Mouse (Mus musculus) kidney, postnatal 36 days (tissue): Measurements from ENCODE around the gene Csmd2.

Source experiments
- DNase-seq, 2 experiments: peaks; one replicate each; pipeline ENCODE4 v3.0.0; 2021 to 2022; ENCODE audit warnings: mixed read lengths in 2 of 2

Gene Csmd2

GRCm38 (mm10) chr4:128245201-128245600, 257.5 kb downstream of the Csmd2 start:
- no peak for DNase-seq

DNA sequence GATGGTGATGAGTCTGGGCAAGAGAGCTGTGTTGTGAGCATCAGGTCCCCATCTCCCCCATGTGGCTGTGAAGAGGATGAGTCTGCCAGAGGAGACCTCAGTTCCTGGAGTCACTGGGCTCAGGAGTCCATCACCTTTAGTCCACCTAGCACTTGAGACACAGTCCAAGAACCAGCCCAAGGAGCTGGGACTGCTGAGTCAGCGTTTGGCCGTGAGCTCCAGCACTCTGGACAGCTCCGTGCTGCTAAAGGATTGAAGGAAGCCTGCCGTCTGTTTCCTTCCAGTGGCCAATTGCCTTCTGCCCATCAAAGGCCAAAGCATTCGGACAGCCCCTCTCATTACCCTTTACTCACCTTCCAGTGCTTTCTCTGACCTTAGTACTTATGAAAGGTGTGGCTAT, 261.0 kb downstream of the Csmd2 start:
- DNase-seq, result peak in 1 of 2 experiments; percentile 68

- no peak for DNase-seq
Observed at GRCm38 (mm10) chr4:128259211-128259610, 271.6 kb downstream of the Csmd2 start.

DNA sequence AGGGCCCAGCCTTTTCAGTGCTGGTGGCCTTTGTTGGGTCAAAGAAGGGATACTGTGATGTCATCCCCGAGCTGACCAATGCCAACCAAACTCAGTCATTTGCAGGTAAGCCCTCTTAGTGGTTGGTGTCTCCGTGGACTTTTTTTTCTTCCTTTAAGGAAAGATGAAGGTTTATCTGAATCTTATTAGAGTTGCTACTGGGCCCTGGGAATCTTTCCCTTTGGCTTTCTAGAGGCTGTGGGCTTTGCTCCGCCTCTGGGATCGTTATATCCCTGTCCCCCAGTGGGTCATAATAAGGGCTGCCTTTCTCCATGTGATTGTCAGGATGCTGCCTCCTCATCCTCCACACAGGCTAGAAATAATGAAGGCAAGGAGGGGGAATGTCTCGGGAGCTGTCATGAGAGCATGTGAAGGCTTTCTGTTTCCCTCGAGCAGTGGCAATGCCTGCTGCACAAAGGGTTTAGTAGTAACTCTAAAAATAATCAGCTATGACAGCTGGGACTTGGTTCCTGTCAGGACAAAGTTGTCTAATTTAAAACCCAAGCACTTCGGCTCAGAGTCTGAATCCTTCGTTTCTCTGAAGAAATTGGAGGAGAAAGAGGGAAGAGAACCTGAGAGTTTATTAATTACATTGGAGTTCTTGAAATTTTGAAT, 273.4 kb downstream of the Csmd2 start, which contains the start of gene Hmgb4:
Gene Hmgb4 (minus strand): TSS at position 51 of the 654 bp plus-strand sequence.
- DNase-seq, result no peak

GRCm38 (mm10) chr4:128264491-128264890, 276.8 kb downstream of the Csmd2 start:
- DNase-seq, result no peak

GRCm38 (mm10) chr4:128265341-128265740, 277.7 kb downstream of the Csmd2 start:
- DNase-seq, result no peak

GRCm38 (mm10) chr4:128269261-128269875, 281.7 kb downstream of the Csmd2 start:
- DNase-seq, result peak in 1 of 2 experiments; percentile 4

DNA sequence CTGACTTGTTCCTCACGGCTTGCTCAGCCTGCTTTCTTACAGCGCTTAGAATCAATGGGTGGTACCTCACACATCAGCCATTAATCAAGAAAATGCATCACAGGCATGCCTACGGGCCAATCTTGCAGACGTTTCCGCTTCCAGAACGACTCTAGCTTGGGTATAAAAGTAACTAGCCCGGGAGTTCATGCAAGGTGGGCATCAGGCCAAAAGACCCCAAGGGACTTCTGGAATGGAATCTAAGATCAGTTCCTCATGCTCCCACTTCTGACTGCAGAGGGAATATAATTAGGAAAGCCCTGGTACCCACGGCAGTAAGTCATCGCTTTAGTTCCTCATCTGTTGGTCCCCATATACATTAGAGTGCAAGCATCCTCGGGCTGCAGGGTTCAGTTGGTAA, 282.5 kb downstream of the Csmd2 start:
- peak in 1 of 2 experiments; percentile 7 for DNase-seq

GRCm38 (mm10) chr4:128270931-128271330, 283.3 kb downstream of the Csmd2 start:
- DNase-seq, result peak; percentile 4 to 5

GRCm38 (mm10) chr4:128272501-128272900, 284.8 kb downstream of the Csmd2 start:
- no peak for DNase-seq

DNA sequence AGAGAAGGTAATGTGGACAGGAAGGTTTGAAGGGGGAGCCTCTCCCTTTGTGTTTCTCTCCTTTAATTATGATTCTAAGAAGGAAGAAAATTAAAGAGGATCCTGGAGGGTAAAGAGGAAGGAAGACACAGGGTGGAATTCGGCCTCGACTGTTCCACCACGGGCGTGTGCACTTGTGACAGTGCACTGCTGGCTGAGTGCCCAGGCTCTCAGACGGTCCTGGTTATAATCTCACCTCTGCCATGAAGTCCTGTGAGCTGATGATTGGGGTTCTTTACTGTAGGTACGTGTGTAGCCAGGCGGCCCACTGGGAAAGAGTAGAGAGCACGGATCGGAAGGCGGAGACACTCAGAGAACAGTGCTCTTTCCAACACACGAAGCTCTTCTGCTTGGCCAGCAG, 285.5 kb downstream of the Csmd2 start:
- peak in 1 of 2 experiments; percentile 5 for DNase-seq

- DNase-seq, result no peak
Observed at GRCm38 (mm10) chr4:128275116-128275515, 287.5 kb downstream of the Csmd2 start.

- DNase-seq, result no peak
Observed at GRCm38 (mm10) chr4:128275586-128275985, 287.9 kb downstream of the Csmd2 start.

- DNase-seq, result no peak
Observed at GRCm38 (mm10) chr4:128285009-128285408, 297.4 kb downstream of the Csmd2 start.

- DNase-seq, result no peak
Observed at GRCm38 (mm10) chr4:128288095-128288494, 300.4 kb downstream of the Csmd2 start.

DNA sequence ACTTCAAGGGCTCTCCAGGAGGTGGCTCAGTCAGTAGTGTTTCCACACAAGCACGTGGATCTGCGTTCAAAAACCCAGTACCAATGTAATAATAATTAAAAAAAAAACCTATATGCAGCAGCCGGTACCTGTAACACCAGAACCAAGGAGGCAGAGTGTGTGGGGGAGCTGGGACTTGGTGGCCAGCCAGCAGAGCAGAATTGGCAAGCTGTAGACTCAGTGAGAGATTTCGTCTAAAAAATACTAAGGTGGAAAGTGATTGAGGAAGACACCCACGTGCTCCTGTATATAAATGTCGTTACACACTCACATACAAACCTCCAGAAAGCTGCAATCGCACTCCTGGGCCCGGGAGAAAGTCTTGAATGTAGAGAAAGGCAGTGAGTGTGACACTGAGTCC, 316.4 kb downstream of the Csmd2 start:
- DNase-seq, result no peak

DNA sequence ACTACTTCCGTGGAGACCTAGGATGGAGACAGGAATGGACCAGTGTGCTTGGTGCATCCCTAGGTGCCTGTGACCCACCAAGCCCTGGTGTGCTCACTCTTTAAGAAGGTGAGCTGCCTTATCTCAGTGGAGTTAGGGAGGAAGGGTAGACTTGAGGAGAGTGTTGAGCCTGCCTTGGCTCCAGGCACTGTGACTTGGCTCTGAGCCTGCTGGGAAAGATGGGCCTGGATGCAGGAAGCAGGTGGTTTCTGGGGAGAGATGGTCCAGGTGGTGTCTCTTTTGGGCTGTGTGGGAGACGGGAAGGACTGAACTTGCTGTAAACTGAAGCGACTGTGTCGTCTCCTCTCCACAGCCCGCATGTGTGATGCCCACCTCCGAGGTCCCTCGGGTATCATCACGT, 318.4 kb downstream of the Csmd2 start:
- DNase-seq, result no peak

- no peak for DNase-seq
Observed at GRCm38 (mm10) chr4:128315328-128315727, 327.7 kb downstream of the Csmd2 start.

GRCm38 (mm10) chr4:128317951-128318350, 330.3 kb downstream of the Csmd2 start:
- DNase-seq, result peak in 1 of 2 experiments; percentile 32

- DNase-seq, result no peak
Observed at GRCm38 (mm10) chr4:128325511-128325910, 337.9 kb downstream of the Csmd2 start.

DNA sequence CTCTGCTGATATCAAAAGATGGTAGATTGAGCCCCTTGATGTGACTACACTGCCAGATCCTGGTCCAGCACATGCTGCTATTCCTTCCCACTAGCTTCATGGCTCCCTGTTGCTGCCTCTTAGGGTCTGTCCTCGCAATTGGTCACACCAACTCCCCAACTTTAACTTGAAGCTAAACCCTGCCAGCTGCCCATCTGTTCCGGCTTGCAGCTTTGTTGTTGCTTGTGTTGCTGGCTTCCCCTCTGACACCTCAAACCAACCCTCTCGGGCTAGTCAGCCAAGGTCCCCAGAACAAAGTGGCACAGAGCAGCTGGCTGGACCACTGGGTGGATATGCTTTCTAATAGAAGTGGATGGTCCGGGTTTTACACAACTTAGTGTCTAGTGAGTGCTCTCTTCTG, 339.1 kb downstream of the Csmd2 start:
- no peak for DNase-seq

GRCm38 (mm10) chr4:128327421-128327820, 339.8 kb downstream of the Csmd2 start:
- no peak for DNase-seq

- no peak for DNase-seq
Observed at GRCm38 (mm10) chr4:128330519-128330918, 342.9 kb downstream of the Csmd2 start.

- DNase-seq, result no peak
Observed at GRCm38 (mm10) chr4:128340457-128340856, 352.8 kb downstream of the Csmd2 start.

- DNase-seq, result no peak
Observed at GRCm38 (mm10) chr4:128341315-128341714, 353.7 kb downstream of the Csmd2 start.
